Mouse (Mus musculus) spleen, postnatal 4 days (tissue): Measurements from ENCODE around the gene Alg13.

Source experiments
- DNase-seq, 2 experiments: peaks; one replicate each; pipeline ENCODE4 v3.0.0; 2022; ENCODE audit warnings: low spot score in 2 of 2

Alg13 gene

DNA sequence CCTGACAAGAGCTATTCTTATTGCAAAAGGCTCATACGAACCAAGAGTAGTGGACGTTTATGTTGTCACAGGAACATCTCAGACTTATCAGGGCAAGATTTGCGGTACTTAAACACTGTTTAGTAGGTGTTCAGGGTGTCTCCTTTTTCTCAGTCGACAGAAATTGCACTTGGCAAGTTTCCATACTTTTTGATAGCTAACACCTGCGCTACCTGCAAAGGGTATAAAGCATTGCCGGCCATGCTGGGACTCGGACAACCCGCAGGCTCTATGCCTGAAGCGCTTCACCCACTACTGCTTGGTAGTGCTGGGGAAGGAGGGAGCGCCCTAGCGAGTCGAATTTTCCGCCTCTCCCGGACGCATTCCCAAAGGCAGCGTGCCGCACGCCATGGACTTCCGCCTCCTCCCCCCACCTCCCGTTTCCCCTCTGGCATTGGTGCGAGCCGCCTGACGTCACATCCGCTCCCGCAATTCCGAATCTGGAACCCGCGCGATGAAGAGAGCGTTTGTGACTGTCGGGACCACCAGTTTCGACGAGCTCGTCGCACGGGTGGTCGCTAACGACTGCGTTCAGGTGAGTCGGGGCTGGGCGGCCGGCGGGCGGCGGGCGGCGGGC lies at the start of gene Alg13:
Gene Alg13, plus strand, starts transcription at position 257 of the 616 bp plus-strand sequence.
- peak; percentile 57 to 76 for DNase-seq

DNA sequence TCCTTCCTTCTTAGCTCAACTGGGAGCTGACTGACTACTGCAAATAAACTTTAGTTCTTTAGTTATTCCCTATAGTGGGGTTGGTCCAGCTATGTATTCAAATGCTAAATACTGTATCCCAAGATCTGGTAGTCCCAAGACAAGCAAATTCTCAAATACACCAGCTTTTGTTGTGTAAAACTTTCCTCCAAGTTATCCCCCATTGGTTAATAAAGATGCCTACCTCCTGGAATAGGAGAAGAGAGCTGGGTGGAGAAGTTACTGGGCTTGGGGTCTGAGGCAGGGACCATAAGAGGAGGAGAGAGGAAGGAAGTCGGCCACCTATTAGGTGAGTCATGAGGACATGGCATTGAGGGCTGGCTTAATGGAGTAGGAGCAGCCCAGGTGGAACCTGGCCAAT lies 49.0 kb upstream of the Alg13 start:
- DNase-seq: no peak

DNA sequence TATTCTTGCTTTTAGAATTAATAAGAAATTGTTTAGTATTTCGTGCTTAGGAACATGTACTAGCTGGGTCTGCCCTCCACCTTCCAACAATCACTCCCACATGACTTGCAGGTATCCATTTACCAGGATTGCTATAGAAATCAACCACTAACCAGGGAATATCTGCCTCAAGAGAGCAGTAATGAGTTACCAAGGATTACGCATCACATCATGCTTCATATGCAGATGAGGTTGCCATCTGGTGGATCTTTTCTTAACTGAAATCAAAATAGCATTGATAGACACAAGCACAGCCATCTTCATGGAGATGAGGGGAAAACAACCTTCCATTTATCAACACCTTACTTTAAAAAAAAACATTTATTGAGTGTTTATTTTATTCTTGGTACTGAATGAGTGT lies 16.1 kb upstream of the Alg13 start:
- no peak for DNase-seq

DNA sequence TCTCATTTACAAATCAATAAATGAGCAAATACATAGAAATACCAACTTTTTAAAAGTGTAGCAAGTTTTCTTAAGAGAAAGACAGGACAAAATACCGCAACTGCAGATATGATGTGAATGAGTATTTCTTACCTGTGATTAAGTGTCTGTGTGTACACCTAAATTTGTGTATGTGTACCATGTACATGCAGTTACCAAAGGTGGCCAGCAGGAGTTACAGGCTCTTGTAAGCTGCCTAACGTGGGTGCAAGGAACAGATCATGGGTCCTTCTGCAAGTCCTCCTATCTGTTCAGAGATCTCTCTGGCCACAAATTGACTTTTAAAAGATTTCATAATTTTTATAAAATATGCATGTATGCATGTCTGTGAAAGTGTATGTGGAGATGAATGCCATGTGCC lies 11.9 kb upstream of the Alg13 start:
- DNase-seq: no peak

DNA sequence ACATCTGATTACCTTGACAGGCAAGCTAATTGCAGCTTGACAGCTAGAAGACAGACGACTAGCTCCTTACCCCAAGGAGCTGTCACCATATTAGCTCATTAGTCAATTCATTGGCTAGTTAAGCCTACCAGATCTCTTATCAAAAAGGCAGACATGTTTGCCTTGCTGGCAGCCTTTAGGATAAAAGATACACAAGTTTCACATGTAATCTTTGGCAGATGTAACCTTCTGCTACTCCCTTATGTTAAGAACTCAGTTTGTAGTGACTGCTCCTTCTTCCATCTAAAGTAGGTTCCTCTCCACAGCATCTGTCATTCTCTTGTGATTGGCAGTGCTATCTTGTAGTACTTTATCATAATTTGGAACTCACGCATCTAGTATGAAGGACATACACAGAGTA lies 3.6 kb upstream of the Alg13 start:
- no peak for DNase-seq

DNA sequence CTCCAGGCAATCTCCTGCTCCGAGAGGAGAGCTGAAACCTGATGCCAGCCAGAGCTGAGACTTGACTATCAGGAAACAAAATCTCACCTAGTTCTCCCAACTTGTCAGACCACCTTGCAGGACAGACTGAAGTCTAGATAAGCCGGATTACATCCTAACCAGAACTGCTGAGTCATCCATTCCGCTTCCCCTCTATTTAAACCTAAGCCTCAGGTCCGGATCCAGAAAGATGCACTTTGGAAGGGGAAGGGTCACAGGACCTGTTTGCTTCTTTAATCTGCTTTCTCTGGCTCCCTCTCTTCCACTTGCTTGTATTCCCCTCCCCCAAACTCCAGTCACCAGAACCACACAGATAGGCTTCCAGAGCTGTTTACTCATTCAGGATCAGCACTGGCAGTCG lies 2.6 kb upstream of the Alg13 start:
- no peak for DNase-seq

DNA sequence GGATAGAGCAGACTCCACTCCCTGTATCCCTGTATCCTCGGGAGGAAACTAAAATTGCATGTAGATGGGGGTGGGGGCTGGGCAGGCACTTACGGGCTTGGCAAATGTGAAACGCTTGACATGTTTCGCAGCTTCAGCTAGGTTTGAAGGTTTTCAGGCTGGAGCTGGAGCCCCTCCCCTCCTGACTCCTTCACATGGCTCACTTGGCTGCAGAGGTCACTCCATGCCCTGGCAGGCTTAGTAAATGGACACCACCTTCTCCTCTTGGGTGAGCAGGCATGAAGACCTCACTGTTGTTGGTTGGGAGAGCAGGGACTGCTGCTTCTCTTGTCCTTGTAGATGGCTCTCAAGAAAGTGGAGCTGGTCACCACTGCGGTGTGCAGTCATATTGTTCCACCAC lies 1.6 kb upstream of the Alg13 start:
- DNase-seq: no peak

DNA sequence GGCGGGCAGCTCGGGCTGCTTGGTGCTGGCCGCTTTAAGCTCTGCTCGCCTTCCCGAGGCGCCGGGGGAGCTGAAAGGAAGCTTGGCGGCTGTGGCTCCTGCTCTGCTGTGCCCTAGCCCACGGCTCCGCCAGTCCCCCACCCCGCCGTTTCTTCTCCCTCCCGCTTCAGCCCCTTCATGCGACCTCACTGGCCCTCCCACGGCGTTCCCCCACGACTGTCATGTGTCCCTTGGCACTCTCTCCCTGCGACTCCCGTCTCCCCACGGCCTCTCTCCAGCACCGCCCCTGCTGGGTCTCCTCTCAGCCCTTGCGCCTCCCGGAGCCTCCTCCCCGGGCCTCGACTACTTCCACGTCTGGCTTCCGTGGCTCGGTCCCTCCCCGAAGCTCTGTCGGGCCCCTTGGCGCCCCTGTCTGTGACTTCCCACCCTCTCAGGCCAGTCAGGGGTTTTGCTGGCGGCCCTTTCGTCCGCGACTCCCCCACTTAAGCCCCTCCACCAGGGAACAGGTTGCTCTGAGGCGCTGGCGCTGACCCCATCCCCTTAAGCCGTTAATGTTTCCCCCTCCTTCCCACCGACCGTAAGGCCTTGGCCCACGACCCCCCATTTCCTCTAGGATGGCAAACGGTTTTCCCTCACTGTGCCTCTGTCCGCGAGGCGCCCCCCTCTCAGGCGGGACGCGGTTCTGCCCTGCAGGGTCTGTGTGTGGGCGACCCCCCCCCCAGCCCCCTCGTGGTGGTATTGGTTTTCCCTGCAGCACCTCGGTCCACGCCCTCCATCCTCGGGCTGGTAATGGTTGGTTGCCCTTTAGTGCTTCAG lies 768 bp downstream of the Alg13 start:
- DNase-seq: peak; percentile 19 to 69

DNA sequence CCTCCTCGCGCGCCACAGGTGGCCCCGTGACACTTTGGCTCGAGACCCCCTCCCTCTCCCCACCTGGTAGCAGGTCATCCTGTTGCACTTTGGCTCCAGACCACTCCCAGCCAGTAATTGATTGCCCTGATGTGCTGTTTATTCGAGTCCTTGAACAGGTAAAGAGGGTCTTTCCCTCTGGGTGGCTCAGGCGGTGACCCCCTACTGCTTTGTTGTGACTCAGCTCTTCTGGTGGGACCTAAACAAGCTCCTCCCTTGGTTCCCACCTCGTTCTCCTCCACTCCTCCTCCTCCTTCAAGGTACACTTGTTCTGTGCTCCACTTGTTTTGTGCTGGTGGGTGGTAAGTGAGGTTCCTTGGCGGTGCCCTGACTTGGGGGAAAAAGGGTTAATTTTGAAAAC lies 1.8 kb downstream of the Alg13 start:
- no peak for DNase-seq

DNA sequence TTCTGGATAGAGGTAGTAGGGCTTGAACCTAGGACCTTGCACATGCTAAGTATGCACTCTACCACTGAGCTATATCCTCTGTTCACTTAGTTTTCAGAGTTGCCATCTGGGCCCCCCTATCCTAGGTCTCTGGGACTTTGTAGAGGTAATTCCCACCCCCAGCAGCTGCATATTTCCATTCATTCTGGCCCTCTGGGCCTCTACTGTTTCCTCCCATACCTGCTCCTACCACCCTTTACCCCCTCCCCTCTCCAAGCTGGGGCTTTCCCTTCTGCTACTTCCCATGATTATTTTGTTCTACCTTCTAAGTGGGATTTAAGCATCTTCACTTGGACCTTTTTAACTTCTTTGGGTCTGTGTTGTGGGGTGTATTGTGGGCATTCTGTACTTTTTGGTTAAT lies 7.8 kb downstream of the Alg13 start:
- DNase-seq: no peak

DNA sequence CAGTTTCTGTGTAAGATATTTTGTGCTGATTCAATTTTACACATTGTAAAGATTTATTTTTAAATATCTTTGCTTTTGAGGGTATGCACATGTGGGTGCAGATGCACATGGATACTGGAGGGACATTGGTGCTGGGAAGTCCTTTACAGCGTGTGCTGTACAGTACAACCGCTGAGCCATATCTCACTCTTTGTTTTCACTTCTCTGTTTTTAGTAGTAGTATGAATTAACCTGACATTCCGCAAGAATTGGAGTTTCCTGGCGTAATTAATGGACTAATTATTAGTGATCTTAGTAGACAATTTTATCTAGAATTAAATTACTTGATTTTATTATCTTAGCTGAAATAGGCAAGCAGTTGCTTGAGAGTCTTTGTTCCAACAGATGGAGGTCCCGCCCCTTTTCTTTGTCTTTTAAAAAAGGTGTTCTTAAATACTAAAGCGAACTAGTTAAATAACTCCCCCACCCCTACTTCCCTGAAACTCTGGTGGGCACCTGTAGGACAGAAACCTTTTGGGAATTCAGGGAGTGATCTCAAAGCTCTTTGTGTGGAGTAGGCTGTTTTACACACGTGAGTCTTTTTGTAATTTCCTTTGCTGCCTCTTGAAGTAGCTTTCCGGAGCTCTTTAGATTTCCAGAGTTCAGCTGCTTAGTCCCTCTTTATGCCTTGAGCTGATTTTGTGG lies 17.9 kb downstream of the Alg13 start:
- no peak for DNase-seq

DNA sequence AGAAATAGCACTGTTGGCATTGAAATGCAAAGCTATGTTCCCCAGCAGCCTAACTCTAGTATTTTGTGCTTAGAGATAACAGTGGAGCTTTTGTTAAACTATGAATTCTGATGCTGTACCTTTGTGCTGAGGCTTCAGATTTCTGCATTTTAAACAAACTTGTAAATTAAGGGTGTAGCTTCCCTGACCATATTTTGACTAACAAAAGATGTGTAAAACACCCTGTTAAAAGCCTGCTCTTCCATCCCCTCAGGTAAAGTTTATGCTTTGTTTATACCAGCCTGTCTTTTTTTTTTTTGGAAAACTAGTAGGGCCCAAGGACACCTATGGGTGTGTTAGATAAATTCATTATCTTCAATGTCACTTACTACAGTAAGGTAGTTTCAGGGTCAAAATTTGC lies 20.3 kb downstream of the Alg13 start:
- no peak for DNase-seq

DNA sequence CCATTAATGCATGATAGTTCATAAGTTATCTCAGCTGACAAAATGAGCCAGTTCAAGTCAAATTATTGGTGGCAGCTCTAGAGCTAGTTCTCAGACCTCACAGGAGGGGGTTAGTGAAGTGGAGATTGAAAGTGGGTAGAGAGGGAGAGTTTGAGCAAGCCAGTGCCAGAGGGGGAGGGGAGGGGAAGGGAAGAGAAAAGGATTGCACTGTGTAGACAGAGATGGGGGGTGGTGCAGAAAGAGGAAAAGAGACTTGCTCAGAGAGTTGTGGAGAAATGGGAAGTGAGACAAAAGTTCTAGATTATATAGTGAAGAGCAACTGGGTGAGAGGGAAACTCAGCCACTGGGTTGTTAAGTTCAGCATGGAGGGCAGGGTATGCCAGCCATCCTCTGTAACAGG lies 20.8 kb downstream of the Alg13 start:
- no peak for DNase-seq

DNA sequence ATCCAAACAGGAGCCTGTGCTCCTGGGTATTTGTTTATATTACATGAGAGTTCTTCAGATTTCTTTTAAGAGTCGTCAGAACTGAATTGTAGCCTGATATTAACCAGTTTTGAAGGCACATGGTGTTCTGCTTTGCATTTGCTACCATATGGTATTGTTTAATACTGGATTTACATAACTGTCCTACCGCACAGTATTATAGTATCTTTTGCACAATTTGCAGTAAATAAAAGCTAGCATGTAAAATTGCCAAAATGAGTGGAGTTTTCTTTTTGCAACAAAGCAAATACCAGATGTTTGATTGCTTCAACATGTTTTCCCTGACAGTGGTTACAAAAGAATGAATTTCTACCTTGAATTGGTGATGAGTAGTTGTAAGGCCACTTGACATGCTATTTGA lies 56.6 kb downstream of the Alg13 start:
- no peak for DNase-seq

DNA sequence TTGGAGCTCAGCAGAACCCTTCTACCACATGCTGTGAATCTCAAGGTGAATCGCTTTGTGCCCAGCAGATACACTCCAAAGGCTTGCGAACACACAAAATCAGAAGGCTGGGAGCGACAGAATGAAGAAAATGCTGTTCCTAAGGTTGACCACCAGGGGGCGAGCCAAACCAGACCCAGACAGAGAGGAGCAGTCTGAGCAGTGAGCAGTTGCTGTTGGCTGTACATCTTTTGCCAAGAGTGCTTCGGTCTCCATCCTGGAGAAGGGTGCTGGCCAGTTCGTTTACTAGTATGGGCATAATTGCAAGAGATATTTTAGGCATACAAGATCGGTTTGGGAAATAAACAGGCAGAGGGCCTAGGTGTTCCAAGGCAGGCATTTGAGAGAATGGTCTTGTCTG lies 85.9 kb downstream of the Alg13 start:
- peak; percentile 16 to 73 for DNase-seq

DNA sequence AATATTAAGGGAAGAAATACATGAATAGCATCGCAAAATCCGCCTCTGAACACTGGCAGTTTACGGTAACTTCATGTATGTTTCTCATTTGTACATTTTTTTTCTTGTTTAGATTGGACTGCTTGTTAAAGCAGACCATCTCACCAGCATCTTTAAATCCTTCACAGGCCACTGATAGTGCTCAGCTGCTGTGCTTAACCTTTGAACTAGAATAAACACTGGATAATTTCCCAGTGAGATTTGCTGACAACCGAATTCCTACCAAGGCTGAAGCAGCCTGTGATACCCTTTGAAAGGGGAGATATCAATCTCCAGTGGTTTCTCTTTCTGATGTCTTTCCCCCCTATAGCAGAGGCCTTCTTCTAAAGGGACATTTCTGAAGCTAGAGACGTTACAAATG lies 90.4 kb downstream of the Alg13 start:
- DNase-seq: no peak

DNA sequence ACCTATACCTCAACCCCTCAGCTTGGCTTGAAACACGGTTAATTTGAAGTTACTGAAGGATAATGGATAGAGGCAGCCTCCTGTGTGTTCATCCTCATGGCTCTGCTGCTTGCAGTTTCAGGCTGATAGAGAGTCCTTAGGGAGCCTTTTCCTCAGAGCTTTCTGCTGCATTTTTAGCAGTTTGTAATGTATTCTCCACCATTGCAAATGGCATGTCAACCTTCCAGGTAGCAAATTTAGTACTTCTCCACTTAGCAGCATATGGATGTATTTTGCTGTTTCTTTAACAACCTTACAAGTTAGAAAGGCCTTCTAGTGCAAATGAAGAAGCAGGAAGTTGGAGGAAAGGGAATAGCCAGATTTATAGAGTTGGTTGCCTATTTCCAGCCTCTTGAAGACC lies 102.7 kb downstream of the Alg13 start:
- DNase-seq: no peak

DNA sequence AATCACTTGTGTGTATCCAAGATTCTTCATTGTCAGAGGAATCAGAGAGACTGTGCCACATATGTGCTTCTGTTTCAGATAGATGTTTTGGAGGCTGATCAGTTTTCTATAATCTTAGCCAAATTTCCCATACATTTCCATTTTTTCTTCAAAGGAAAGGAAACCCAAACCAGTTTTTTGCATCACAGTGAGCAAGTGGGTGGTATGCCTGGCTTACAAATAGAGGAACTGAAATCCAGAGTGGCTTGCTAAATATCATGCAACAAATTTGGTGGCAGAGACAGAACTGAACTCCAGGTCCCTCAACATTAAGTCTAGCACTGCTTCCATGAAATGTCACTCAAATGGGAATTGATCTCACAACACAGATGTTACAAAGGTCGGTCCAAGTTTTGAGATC lies 103.5 kb downstream of the Alg13 start:
- DNase-seq: no peak

DNA sequence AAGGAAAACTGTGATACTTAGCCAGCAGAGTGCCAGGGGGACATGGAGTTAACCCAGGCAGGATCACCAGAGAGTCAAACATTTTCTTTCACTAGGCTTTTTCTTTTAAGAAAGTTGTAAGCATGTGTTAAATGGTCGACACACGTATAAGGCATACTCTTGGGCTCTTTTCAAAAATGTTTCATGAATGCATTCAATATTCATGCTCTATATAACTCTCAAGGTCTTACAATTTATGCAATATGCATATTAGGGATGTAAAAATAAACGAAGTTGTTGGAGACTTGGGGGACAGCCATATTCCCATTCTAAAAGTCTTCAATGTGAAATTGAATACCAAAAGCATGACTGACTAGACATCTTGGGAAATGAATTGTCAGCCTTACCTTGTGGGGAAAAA lies 106.2 kb downstream of the Alg13 start:
- DNase-seq: no peak
